Mouse (Mus musculus) testis, adult 2 months (tissue): ENCODE measurements around the gene Mroh2a. TPM values are rescaled to one million over a fixed set of nuclear protein-coding genes. Genes with fewer than 3 reads are reported as not detected.
A peak's percentile ranks its signal among the peaks of the same experiment; 100 is the strongest.

ENCODE experiments used
- H3K27ac ChIP-seq: fragments of 200-500 bp; 2 replicates; pipeline ENCODE4 v1.5.1; 2012; ENCODE audit warnings: low read depth, low read length; ENCODE audit not compliant: control insufficient read depth, insufficient read depth
- H3K27me3 ChIP-seq: fragments of 200-500 bp; 2 replicates; pipeline ENCODE4 v1.6.1; 2012; ENCODE audit warnings: mild to moderate bottlenecking, low read length, moderate library complexity; ENCODE audit not compliant: control insufficient read depth, insufficient read depth
- H3K36me3 ChIP-seq: fragments of 200-500 bp; 2 replicates; pipeline ENCODE4 v1.6.1; 2012; ENCODE audit warnings: mild to moderate bottlenecking, low read length; ENCODE audit not compliant: control insufficient read depth, insufficient read depth
- H3K4me1 ChIP-seq: fragments of 200-500 bp; 2 replicates; pipeline ENCODE4 v1.6.1; 2012; ENCODE audit warnings: low read length; ENCODE audit not compliant: control insufficient read depth, insufficient read depth
- H3K4me3 ChIP-seq: fragments of 200-500 bp; 2 replicates; pipeline ENCODE4 v1.5.1; 2012; ENCODE audit warnings: low read depth, mild to moderate bottlenecking, low read length, moderate library complexity, mixed read lengths; ENCODE audit not compliant: control insufficient read depth
- CTCF ChIP-seq: fragments of 200-500 bp; IDR thresholded peaks from 2 replicates; pipeline ENCODE4 v1.5.1; 2012; ENCODE audit warnings: low read depth, mild to moderate bottlenecking, inconsistent platforms, low read length, moderate library complexity; ENCODE audit not compliant: control insufficient read depth, insufficient read depth, insufficient replicate concordance
- POLR2A ChIP-seq: fragments of 200-500 bp; IDR thresholded peaks from 2 replicates; pipeline ENCODE4 v1.6.1; 2012; ENCODE audit warnings: low read depth, mild to moderate bottlenecking, inconsistent platforms, low read length, moderate library complexity; ENCODE audit not compliant: control insufficient read depth
- polyA plus RNA-seq: library from polyadenylated mRNA; depleted of rRNA; stranded (reverse); fragments of >200 nt; gene quantifications from 2 replicates; pipeline ENCODE4 v1.2.3, GENCODE M21; 2012

The Mroh2a gene
- polyA plus RNA-seq, 1 experiment = 116 TPM

GRCm38 (mm10) chr1:88227482-88227881 lies 696 bp downstream of the Mroh2a start:
- no peak for TF ChIP-seq CTCF
- no peak for TF ChIP-seq POLR2A
- Histone ChIP-seq H3K36me3 (no peaks in the 10 kb centered on the region; the same call in 1 of the 2 replicates), H3K4me3 (peak overlapping the region; percentile 77), H3K27ac (0 out of 2 replicates have a peak overlapping the region, but pooled peaks have one; percentile 0), H3K4me1 (peaks cover 2% of the 10 kb centered on the region; the same call in 1 of the 2 replicates), H3K27me3 (no peaks in the 10 kb centered on the region)

- Histone ChIP-seq H3K27me3 (no peaks in the 10 kb centered on the region), H3K4me3 (peak overlapping the region; percentile 77), H3K36me3 (no peaks in the 10 kb centered on the region; the same call in 1 of the 2 replicates), H3K4me1 (peaks cover 2% of the 10 kb centered on the region; the same call in 1 of the 2 replicates), H3K27ac (no peak overlapping the region)
- no peak for TF ChIP-seq CTCF
- TF ChIP-seq POLR2A = no peak
Measured at GRCm38 (mm10) chr1:88228121-88228520, 1.3 kb downstream of the Mroh2a start.

- no peak overlapping the region for H3K27ac ChIP-seq
- no peak for TF ChIP-seq POLR2A
- no peak for TF ChIP-seq CTCF
- no peak overlapping the region for H3K4me3 ChIP-seq
- no peaks in the 10 kb centered on the region; the same call in 1 of the 2 replicates for H3K36me3 ChIP-seq
- H3K4me1 ChIP-seq = peaks cover 2% of the 10 kb centered on the region; the same call in 1 of the 2 replicates
- H3K27me3 ChIP-seq = no peaks in the 10 kb centered on the region
Measured at GRCm38 (mm10) chr1:88229566-88229965, 2.8 kb downstream of the Mroh2a start.

GRCm38 (mm10) chr1:88229986-88230385 lies 3.2 kb downstream of the Mroh2a start:
- Histone ChIP-seq H3K36me3 (no peaks in the 10 kb centered on the region; the same call in 1 of the 2 replicates), H3K27me3 (no peaks in the 10 kb centered on the region), H3K4me3 (no peak overlapping the region), H3K27ac (no peak overlapping the region), H3K4me1 (peaks cover 2% of the 10 kb centered on the region; the same call in 1 of the 2 replicates)
- TF ChIP-seq POLR2A = no peak
- no peak for TF ChIP-seq CTCF

GRCm38 (mm10) chr1:88230421-88230820 lies 3.6 kb downstream of the Mroh2a start:
- TF ChIP-seq POLR2A = no peak
- TF ChIP-seq CTCF = no peak

GRCm38 (mm10) chr1:88230981-88231802 lies 4.4 kb downstream of the Mroh2a start:
- TF ChIP-seq POLR2A (no peak), CTCF (no peak)
- Histone ChIP-seq H3K4me1 (peaks cover 2% of the 10 kb centered on the region; the same call in 1 of the 2 replicates), H3K27ac (no peak overlapping the region), H3K4me3 (no peak overlapping the region), H3K27me3 (no peaks in the 10 kb centered on the region), H3K36me3 (no peaks in the 10 kb centered on the region; the same call in 1 of the 2 replicates)

More at GRCm38 (mm10) chr1:88230421-88230820, 3.6 kb downstream of the Mroh2a start:
- Histone ChIP-seq H3K4me1 (peaks cover 2% of the 10 kb centered on the region; the same call in 1 of the 2 replicates), H3K27me3 (no peaks in the 10 kb centered on the region), H3K27ac (no peak overlapping the region), H3K36me3 (no peaks in the 10 kb centered on the region; the same call in 1 of the 2 replicates), H3K4me3 (no peak overlapping the region)

- no peak for TF ChIP-seq POLR2A
- no peak for TF ChIP-seq CTCF
- no peak overlapping the region for H3K4me3 ChIP-seq
- H3K36me3 ChIP-seq = no peaks in the 10 kb centered on the region; the same call in 1 of the 2 replicates
- H3K4me1 ChIP-seq = no peaks in the 10 kb centered on the region; the same call in 1 of the 2 replicates
- no peak overlapping the region for H3K27ac ChIP-seq
- H3K27me3 ChIP-seq = no peaks in the 10 kb centered on the region
Measured at GRCm38 (mm10) chr1:88231803-88232499, 5.2 kb downstream of the Mroh2a start.
